In genomic region chr5:106711870-106712277, GRCm38 (mm10) we compare ENCODE assay signal across 10 mouse cellular contexts. TPM values are rescaled to one million over a fixed set of nuclear protein-coding genes. Genes with fewer than 3 reads are reported as not detected.
DNase-seq lines count a peak whose midpoint lies in the region; ATAC-seq and TF ChIP-seq lines count a peak whose summit lies in the region.
"Had no signal": no experiment of that assay in that cellular context is flagged by ENCODE, and none has a peak within 500 bp of the region (broad histone marks: within the 10 kb centered on the region; RNA-seq: fewer than 3 reads in every experiment).

No protein-coding gene starts in this region.

- no peak overlapping the region for H3K4me3 ChIP-seq in heart, embryonic 11.5 days (ENCODE audit: low read depth, low read length)
- no peak overlapping the region for H3K4me3 ChIP-seq in heart, adult 2 months
- no peak overlapping the region for H3K4me3 ChIP-seq in lung, embryonic 15.5 days
- no peak overlapping the region for H3K4me3 ChIP-seq in lung, adult 2 months (replicated peaks; ENCODE audit: extremely low read depth, low read depth, low read length)
- no peak overlapping the region for H3K4me3 ChIP-seq in forebrain, postnatal 0 days (ENCODE audit: low read depth, low read length)

- H3K4me1 ChIP-seq in heart, embryonic 11.5 days (ENCODE audit: control insufficient read depth, insufficient read depth, low read length) = peaks cover 30% of the 10 kb centered on the region
- peaks cover under 1% of the 10 kb centered on the region; the same call in 1 of the 2 replicates for H3K4me1 ChIP-seq in heart, adult 2 months (ENCODE audit: control insufficient read depth, insufficient read depth, low read length)
- H3K4me1 ChIP-seq in lung, embryonic 15.5 days = peaks cover 22% of the 10 kb centered on the region
- H3K4me1 ChIP-seq in lung, adult 2 months (ENCODE audit: control insufficient read depth, insufficient read depth, low read length) = no peaks in the 10 kb centered on the region
- H3K4me1 ChIP-seq in forebrain, postnatal 0 days (ENCODE audit: insufficient read depth) = peaks cover 11% of the 10 kb centered on the region; the same call in 1 of the 2 replicates

- no peak for ATAC-seq in heart, embryonic 11.5 days (replicated peaks; ENCODE audit: insufficient number of reproducible peaks, low FRiP score, low TSS enrichment)
- ATAC-seq in lung, embryonic 15.5 days (ENCODE audit: borderline replicate concordance, extremely low read depth, low FRiP score, low TSS enrichment) = peak; percentile 68; the same call in 1 of the 2 replicates
- ATAC-seq in forebrain, postnatal 0 days = peak; percentile 88

- TF ChIP-seq EP300 in heart, adult 2 months (IDR thresholded peaks at IDR 0.05; ENCODE audit: insufficient read depth, low read depth, low read length) = no peak

- no peak for TF ChIP-seq POLR2A in heart, adult 2 months (IDR thresholded peaks at IDR 0.05; ENCODE audit: insufficient read depth, low read depth, low read length)
- TF ChIP-seq POLR2A in lung, adult 2 months (IDR thresholded peaks at IDR 0.05; ENCODE audit: borderline replicate concordance, extremely low read depth, low read depth, low read length) = no peak

- TF ChIP-seq CTCF in heart, adult 2 months (IDR thresholded peaks at IDR 0.05) = no peak
- TF ChIP-seq CTCF in lung, adult 2 months (IDR thresholded peaks at IDR 0.05; ENCODE audit: insufficient read depth, low read length) = no peak
- no peak for TF ChIP-seq CTCF in forebrain, postnatal 0 days (IDR thresholded peaks at IDR 0.05; ENCODE audit: low read depth)

- H3K9ac ChIP-seq in heart, embryonic 11.5 days (ENCODE audit: low read depth, low read length) = peak overlapping the region; percentile 43; the same call in 1 of the 2 replicates
- no peak overlapping the region for H3K9ac ChIP-seq in heart, adult 2 months (ENCODE audit: low read depth, low read length)
- no peak overlapping the region for H3K9ac ChIP-seq in lung, embryonic 15.5 days
- peak overlapping the region; percentile 22; the same call in 1 of the 2 replicates for H3K9ac ChIP-seq in forebrain, postnatal 0 days
- H3K9ac ChIP-seq: liver, embryonic 14.5 days had no signal

- no peaks in the 10 kb centered on the region for H3K36me3 ChIP-seq in heart, embryonic 11.5 days (ENCODE audit: control insufficient read depth, insufficient read depth, low read length)
- no peaks in the 10 kb centered on the region for H3K36me3 ChIP-seq in heart, adult 2 months (ENCODE audit: control insufficient read depth, insufficient read depth, low read length)
- no peaks in the 10 kb centered on the region for H3K36me3 ChIP-seq in lung, embryonic 15.5 days
- H3K36me3 ChIP-seq in forebrain, postnatal 0 days (ENCODE audit: insufficient read depth) = no peaks in the 10 kb centered on the region

- no peak overlapping the region for H3K4me2 ChIP-seq in heart, embryonic 11.5 days
- H3K4me2 ChIP-seq in lung, embryonic 15.5 days = no peak overlapping the region
- no peak overlapping the region for H3K4me2 ChIP-seq in forebrain, postnatal 0 days (ENCODE audit: low read depth)

- H3K27ac ChIP-seq in heart, embryonic 11.5 days (ENCODE audit: low read depth, low read length) = peak overlapping the region; percentile 46; the same call in 1 of the 2 replicates
- no peak overlapping the region for H3K27ac ChIP-seq in heart, adult 2 months
- H3K27ac ChIP-seq in lung, embryonic 15.5 days = peak overlapping the region; percentile 67
- H3K27ac ChIP-seq in forebrain, postnatal 0 days (ENCODE audit: low read depth, low read length) = peak overlapping the region; percentile 85
- H3K27ac ChIP-seq: liver, embryonic 14.5 days had no signal

- H3K9me3 ChIP-seq in heart, embryonic 11.5 days (replicated peaks; ENCODE audit: control insufficient read depth, low read length) = no peaks in the 10 kb centered on the region
- no peaks in the 10 kb centered on the region for H3K9me3 ChIP-seq in lung, embryonic 15.5 days
- H3K9me3 ChIP-seq in forebrain, postnatal 0 days (ENCODE audit: low read length) = no peaks in the 10 kb centered on the region

- 37% methylated on average over 3 of the region's 3 CpGs for WGBS in heart, embryonic 11.5 days (ENCODE audit: insufficient replicate concordance)
- 42% methylated on average over 3 of the region's 3 CpGs for WGBS in heart, adult 2 months
- WGBS in lung, embryonic 15.5 days = 22% methylated on average over 3 of the region's 3 CpGs
- 43% methylated on average over 3 of the region's 3 CpGs for WGBS in lung, adult 2 months
- WGBS in forebrain, postnatal 0 days = 11% methylated on average over 3 of the region's 3 CpGs

- H3K27me3 ChIP-seq in heart, embryonic 11.5 days (ENCODE audit: control insufficient read depth, insufficient read depth, low read length) = no peaks in the 10 kb centered on the region
- H3K27me3 ChIP-seq in heart, adult 2 months (ENCODE audit: control insufficient read depth, insufficient read depth, low read length) = no peaks in the 10 kb centered on the region
- H3K27me3 ChIP-seq in lung, embryonic 15.5 days = no peaks in the 10 kb centered on the region
- no peaks in the 10 kb centered on the region for H3K27me3 ChIP-seq in forebrain, postnatal 0 days (ENCODE audit: insufficient read depth, low read length)

- intact Hi-C loops in heart, adult 2 months (cut with DNase I) = no loop called here

- no peak for DNase-seq in heart, adult 2 months
- DNase-seq in lung, adult 2 months = no peak
- DNase-seq in forebrain, postnatal 0 days = peak; percentile 72
- peak; percentile 7 for DNase-seq in right cerebral cortex, postnatal 14 days
- DNase-seq in adrenal gland, adult 18-20 months (ENCODE audit: low spot score in 2 of 2) = no peak
- no peak for DNase-seq in cerebellum, adult 11-12 months
- DNase-seq: gastrocnemius, postnatal 36 days had no signal

- H3K79me2 ChIP-seq in heart, adult 2 months (replicated peaks; ENCODE audit: control insufficient read depth, insufficient read depth, low read length) = no peaks in the 10 kb centered on the region

RNA-seq across cellular contexts. Expression of gene Zfp644, which starts 14.8 kb away (rescaled TPM):
- polyA plus RNA-seq in heart, embryonic 11.5 days (2014; fragmentation: Nextera tagmentation; extraction: Ambion mirVana) = 57.5 and 82.8 TPM in 2 replicates
- total RNA-seq in heart, adult 2 months (2021) = 10 to 100 TPM; 53.7 to 58.9 TPM
- polyA plus RNA-seq in heart, adult 2 months (2012; rRNA removed) = 9.5 and 20.1 TPM in 2 replicates
- polyA plus RNA-seq in lung, embryonic 15.5 days (2015; fragmentation: Nextera tagmentation; extraction: Ambion mirVana) = 56.1 and 61.1 TPM in 2 replicates
- polyA plus RNA-seq in lung, adult 2 months (2012; rRNA removed) = 11.2 and 15.1 TPM in 2 replicates
- total RNA-seq in forebrain, postnatal 0 days (2014; rRNA removed) = 114 and 132 TPM in 2 replicates
- 57.1 and 70.8 TPM in 2 replicates for polyA plus RNA-seq in forebrain, postnatal 0 days (2015; fragmentation: Nextera tagmentation; extraction: Ambion mirVana)
- 10 to 100 TPM; 55.4 to 68.1 TPM for total RNA-seq in adrenal gland, adult 18-20 months (2021)

Comparison
In these comparisons a context has a peak if more than half of its experiments do, and no peak if none do; other contexts are left out.
1. H3K9ac ChIP-seq: peak in heart, embryonic 11.5 days (single experiment) and forebrain, postnatal 0 days (single experiment); none in heart, adult 2 months (single experiment) and lung, embryonic 15.5 days (single experiment).
2. DNase-seq: peak in forebrain, postnatal 0 days (single experiment) and right cerebral cortex, postnatal 14 days (single experiment); none in heart, adult 2 months (0 of 2), lung, adult 2 months (single experiment), adrenal gland, adult 18-20 months (0 of 2) and cerebellum, adult 11-12 months (single experiment).